Mouse (Mus musculus) spleen, adult 2 months (tissue): Measurements from ENCODE around the gene Hand1. TPM values are rescaled to one million over a fixed set of nuclear protein-coding genes. Genes with fewer than 3 reads are reported as not detected.
"Not testable (repeated sequence)": the region's sequence is repeated elsewhere in the genome, so short reads cannot be mapped to it uniquely, and the experiment has no call there.

Source experiments
- DNase-seq, 2 experiments: peaks; one replicate each; pipeline versions ENCODE4 v3.0.0 to v3.0.0-alpha.2; 2012 to 2021; ENCODE audit warnings: low spot score in 2 of 2, low read depth in 1 of 2
- H3K27ac ChIP-seq: fragments of 200-500 bp; 2 replicates; pipeline ENCODE4 v1.5.1; 2012; ENCODE audit warnings: low read length, inconsistent platforms; ENCODE audit not compliant: insufficient read depth
- H3K27me3 ChIP-seq: fragments of 200-500 bp; 2 replicates; pipeline ENCODE4 v1.6.1; 2012; ENCODE audit warnings: mild to moderate bottlenecking, moderate library complexity, low read length, inconsistent platforms; ENCODE audit not compliant: control insufficient read depth, insufficient read depth
- H3K36me3 ChIP-seq: fragments of 200-500 bp; 2 replicates; pipeline ENCODE4 v1.6.1; 2012; ENCODE audit warnings: mild to moderate bottlenecking, low read length, inconsistent platforms; ENCODE audit not compliant: control insufficient read depth, insufficient read depth
- H3K4me1 ChIP-seq: fragments of 200-500 bp; 2 replicates; pipeline ENCODE4 v1.6.1; 2011; ENCODE audit warnings: inconsistent platforms; ENCODE audit not compliant: control insufficient read depth, insufficient read depth, insufficient read length
- H3K4me3 ChIP-seq: fragments of 200-500 bp; 2 replicates; pipeline ENCODE4 v1.5.1; 2011; ENCODE audit warnings: mild to moderate bottlenecking, inconsistent platforms; ENCODE audit not compliant: insufficient read depth, insufficient read length; ENCODE audit errors: extremely low read depth
- CTCF ChIP-seq: fragments of 200-500 bp; IDR thresholded peaks from 2 replicates; pipeline ENCODE4 v1.5.1; 2011; ENCODE audit warnings: mild to moderate bottlenecking, inconsistent platforms; ENCODE audit not compliant: insufficient read depth, insufficient read length, insufficient replicate concordance; ENCODE audit errors: extremely low read depth
- POLR2A ChIP-seq: fragments of 200-500 bp; IDR thresholded peaks from 2 replicates; pipeline ENCODE4 v1.6.1; 2011; ENCODE audit warnings: low read depth, low read length, inconsistent platforms
- WGBS: fragments of 180-500 bp; shearing (Covaris S2); methylation state at CpG from one replicate; pipeline ENCODE4 v1.1.7; 2018; 5-methylcytosine and 5-hydroxymethylcytosine counted together
- polyA plus RNA-seq: library from polyadenylated mRNA; depleted of rRNA; stranded (reverse); fragments of >200 nt; gene quantifications from 2 replicates; pipeline ENCODE4 v1.2.3, GENCODE M21; 2012

Gene Hand1
- polyA plus RNA-seq, 1 experiment: not detected

- Histone ChIP-seq H3K27me3 (no peaks in the 10 kb centered on the region), H3K27ac (no peak overlapping the region), H3K4me3 (no peak overlapping the region), H3K4me1 (no peaks in the 10 kb centered on the region), H3K36me3 (no peaks in the 10 kb centered on the region)
- 79% methylated on average over 4 of the region's 4 CpGs for WGBS
- TF ChIP-seq POLR2A: no peak
- no peak for TF ChIP-seq CTCF
- DNase-seq: no peak
Observed at GRCm38 (mm10) chr11:57857709-57858108, 25.1 kb upstream of the Hand1 start.

- 67% methylated on average over 6 of the region's 6 CpGs for WGBS
- no peaks in the 10 kb centered on the region for H3K36me3 ChIP-seq
- H3K27ac ChIP-seq: no peak overlapping the region
- no peak for TF ChIP-seq CTCF
- TF ChIP-seq POLR2A: no peak
- no peaks in the 10 kb centered on the region for H3K4me1 ChIP-seq
- H3K4me3 ChIP-seq: no peak overlapping the region
- no peak for DNase-seq
- no peaks in the 10 kb centered on the region for H3K27me3 ChIP-seq
Observed at GRCm38 (mm10) chr11:57853571-57853970, 21.0 kb upstream of the Hand1 start.

GRCm38 (mm10) chr11:57850931-57851330 is 18.3 kb upstream of the Hand1 start:
- H3K27ac ChIP-seq: no peak overlapping the region
- TF ChIP-seq POLR2A (no peak), CTCF (no peak)
- H3K4me1 ChIP-seq: no peaks in the 10 kb centered on the region
- WGBS: 81% methylated on average over 3 of the region's 3 CpGs
- no peak for DNase-seq
- H3K36me3 ChIP-seq: no peaks in the 10 kb centered on the region
- H3K4me3 ChIP-seq: no peak overlapping the region
- H3K27me3 ChIP-seq: no peaks in the 10 kb centered on the region

- DNase-seq: no peak
- Histone ChIP-seq H3K27me3 (no peaks in the 10 kb centered on the region), H3K4me3 (no peak overlapping the region), H3K36me3 (no peaks in the 10 kb centered on the region), H3K27ac (no peak overlapping the region), H3K4me1 (no peaks in the 10 kb centered on the region)
- WGBS: 53% methylated on average over 7 of the region's 7 CpGs
- TF ChIP-seq POLR2A (no peak), CTCF (no peak)
Observed at GRCm38 (mm10) chr11:57850298-57850697, 17.7 kb upstream of the Hand1 start.

- Histone ChIP-seq H3K4me3 (no peak overlapping the region), H3K27ac (no peak overlapping the region), H3K36me3 (no peaks in the 10 kb centered on the region), H3K27me3 (no peaks in the 10 kb centered on the region; the same call in 1 of the 2 replicates), H3K4me1 (no peaks in the 10 kb centered on the region)
- DNase-seq: no peak
- 72% methylated on average over 7 of the region's 7 CpGs for WGBS
- TF ChIP-seq POLR2A: no peak
- TF ChIP-seq CTCF: no peak
Observed at GRCm38 (mm10) chr11:57847396-57847795, 14.8 kb upstream of the Hand1 start.

- not testable (repeated sequence) for DNase-seq, H3K27me3 ChIP-seq, H3K4me1 ChIP-seq, H3K4me3 ChIP-seq, H3K36me3 ChIP-seq, H3K27ac ChIP-seq
- 70% methylated on average over 8 of the region's 9 CpGs for WGBS
Observed at GRCm38 (mm10) chr11:57846421-57847363, 14.1 kb upstream of the Hand1 start.

GRCm38 (mm10) chr11:57841391-57841790 is 8.8 kb upstream of the Hand1 start:
- no peak overlapping the region for H3K27ac ChIP-seq
- H3K27me3 ChIP-seq: peaks cover 13% of the 10 kb centered on the region
- no peak for DNase-seq
- no peaks in the 10 kb centered on the region for H3K4me1 ChIP-seq
- 54% methylated on average over 7 of the region's 7 CpGs for WGBS
- H3K36me3 ChIP-seq: no peaks in the 10 kb centered on the region
- TF ChIP-seq CTCF: no peak
- no peak for TF ChIP-seq POLR2A
- H3K4me3 ChIP-seq: no peak overlapping the region
